18 mouse cellular contexts compared by ENCODE assay signal in the genomic region with DNA sequence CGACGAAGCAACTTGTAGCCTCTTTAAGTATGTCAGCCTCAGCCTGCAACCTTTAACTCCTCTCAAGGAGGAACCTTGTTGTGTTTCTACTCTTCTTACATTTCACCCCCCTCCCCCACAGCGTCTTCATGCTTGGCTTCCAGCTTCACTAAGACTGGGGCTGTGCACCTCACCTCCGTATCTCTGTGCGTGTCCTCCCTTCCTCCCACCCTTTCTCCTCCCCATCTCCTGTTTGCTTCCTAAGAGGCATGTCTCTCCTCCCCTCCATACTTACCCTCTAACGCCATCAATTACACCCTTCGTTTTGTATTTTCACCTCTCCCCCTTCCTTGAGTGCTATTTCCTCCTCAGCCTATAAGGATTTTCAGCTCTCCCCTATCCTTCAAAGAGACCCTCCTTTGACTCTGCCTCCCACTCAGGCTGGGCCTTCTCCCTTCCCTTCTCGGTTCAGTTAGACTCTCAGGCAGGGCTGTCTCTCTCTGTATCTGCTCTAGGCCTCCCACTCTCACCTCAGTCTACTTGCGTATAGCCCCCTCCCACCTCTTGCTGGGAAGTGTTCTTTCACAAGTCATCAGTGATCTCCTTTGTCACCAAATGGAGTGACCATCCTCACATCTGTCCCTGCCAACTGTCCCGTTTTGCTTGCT.
"Had no signal": no experiment of that assay in that cellular context is flagged by ENCODE, and none has a peak within 500 bp of the region (broad histone marks: within the 10 kb centered on the region; RNA-seq: fewer than 3 reads in every experiment).

No protein-coding gene starts in this region.

- H3K4me2 ChIP-seq: lung, embryonic 15.5 days; neural tube, embryonic 13.5 days; neural tube, embryonic 15.5 days had no signal

- DNase-seq: lung, adult 18-20 months; lung, postnatal 14 days; lung, postnatal 4 days; midbrain, embryonic 14.5 days; right cerebral cortex, adult 18-20 months; right cerebral cortex, postnatal 25 days; right cerebral cortex, postnatal 4 days; spleen, adult 18-20 months; thymus, adult 18-20 months; thymus, postnatal 14 days; thymus, postnatal 36 days had no signal

- H3K9me3 ChIP-seq: lung, embryonic 15.5 days; midbrain, embryonic 10.5 days; neural tube, embryonic 13.5 days; neural tube, embryonic 15.5 days had no signal

- H3K4me1 ChIP-seq: neural tube, embryonic 15.5 days had no signal

- H3K4me3 ChIP-seq: lung, embryonic 15.5 days; midbrain, embryonic 10.5 days; myocyte; neural tube, embryonic 13.5 days; neural tube, embryonic 15.5 days had no signal

- H3K36me3 ChIP-seq: lung, embryonic 15.5 days; midbrain, embryonic 10.5 days; neural tube, embryonic 13.5 days; neural tube, embryonic 15.5 days had no signal

- H3K27ac ChIP-seq: lung, embryonic 15.5 days; midbrain, embryonic 10.5 days; neural tube, embryonic 13.5 days; neural tube, embryonic 15.5 days had no signal

- H3K9ac ChIP-seq: lung, embryonic 15.5 days; neural tube, embryonic 13.5 days; neural tube, embryonic 15.5 days had no signal

- ATAC-seq: lung, postnatal 0 days; midbrain, embryonic 16.5 days had no signal
